Mouse (Mus musculus) E14TG2a.4 (cell line): Measurements from ENCODE around the gene Nlrx1.

Experiments used
- CTCF ChIP-seq: conservative IDR thresholded peaks from 2 replicates; pipeline ENCODE4 v1.5.1; 2014; ENCODE audit warnings: low read length
- NANOG ChIP-seq: IDR thresholded peaks from 2 replicates; pipeline ENCODE4 v1.6.1; 2014; ENCODE audit warnings: borderline replicate concordance, low read length, mixed read lengths
- POU5F1 ChIP-seq: IDR thresholded peaks from 2 replicates; pipeline ENCODE4 v1.6.1; 2014; ENCODE audit warnings: low read length, borderline replicate concordance

GRCm38 (mm10) chr9:44213538-44213937 is 54.9 kb downstream of the Nlrx1 start:
- no peak for TF ChIP-seq CTCF
- TF ChIP-seq POU5F1 = no peak
- no peak for TF ChIP-seq NANOG
